Mouse (Mus musculus) gastrocnemius, postnatal 36 days (tissue): Measurements from ENCODE around the gene Armh3. TPM values are rescaled to one million over a fixed set of nuclear protein-coding genes. Genes with fewer than 3 reads are reported as not detected.
"Not testable (repeated sequence)": the region's sequence is repeated elsewhere in the genome, so short reads cannot be mapped to it uniquely, and the experiment has no call there.

Experiments
- DNase-seq, 2 experiments: peaks; one replicate each; pipeline ENCODE4 v3.0.0; 2022
- intact Hi-C: fragments of 180-260 bp; cut with DNase I; formaldehyde crosslinking; loops from one replicate; pipeline ENCODE4 v1.15.1; 2025
- total RNA-seq, 2 experiments: library from RNA; stranded (reverse); gene quantifications; 2 replicates each; pipeline ENCODE4 v1.2.3; 2021

Armh3 gene
- total RNA-seq, 2 experiments from 2014 or later, result 11.1 to 12.6 TPM

DNA sequence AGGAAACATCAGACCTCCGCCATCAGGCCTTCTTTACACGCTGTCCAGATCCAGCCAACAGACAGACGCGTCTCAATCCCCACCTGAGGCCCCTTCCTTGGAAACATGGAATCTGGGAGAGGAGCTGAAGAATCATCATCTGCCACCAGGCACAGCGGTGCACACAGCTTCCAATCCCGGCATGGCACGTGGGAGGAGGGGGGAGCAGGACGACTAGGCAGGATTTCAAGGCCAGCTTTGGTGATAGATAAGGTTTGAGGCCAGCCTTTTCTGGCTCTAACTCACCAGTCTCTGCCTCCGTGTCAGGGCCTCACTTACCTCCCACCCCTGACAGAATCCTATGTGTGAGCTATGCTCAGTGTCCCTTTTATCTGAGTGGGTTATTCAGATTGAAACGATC is 162.8 kb downstream of the Armh3 start:
- no peak for DNase-seq
- intact Hi-C loops, result no loop called here

- DNase-seq, result no peak
- intact Hi-C loops, result no loop called here
Measured at GRCm38 (mm10) chr19:45833665-45834064, 164.6 kb downstream of the Armh3 start.

GRCm38 (mm10) chr19:45830679-45831078 is 167.6 kb downstream of the Armh3 start:
- intact Hi-C loops, result no loop called here

DNA sequence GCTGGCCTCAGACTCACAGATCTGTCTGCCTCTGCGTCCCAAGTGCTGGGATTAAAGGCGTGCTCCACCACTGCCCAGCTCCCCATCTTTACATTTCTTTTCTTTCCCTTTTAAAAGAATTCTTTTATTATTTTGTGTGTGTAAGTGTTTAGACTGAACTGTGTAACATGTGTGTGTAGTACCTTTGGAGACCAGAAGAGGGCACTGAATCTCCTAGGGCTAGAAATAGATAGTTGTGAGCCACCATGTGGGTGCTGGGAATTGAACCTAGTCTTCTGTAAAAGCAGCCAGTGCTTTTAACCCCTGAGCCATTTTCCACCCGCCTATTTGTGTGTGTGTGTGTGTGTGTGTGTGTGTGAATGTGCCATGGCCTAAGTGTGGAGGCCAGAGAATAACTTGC is 170.6 kb downstream of the Armh3 start:
- DNase-seq, result no peak
- intact Hi-C loops, result no loop called here

More at GRCm38 (mm10) chr19:45830679-45831078, 167.6 kb downstream of the Armh3 start:
- DNase-seq, result no peak

DNA sequence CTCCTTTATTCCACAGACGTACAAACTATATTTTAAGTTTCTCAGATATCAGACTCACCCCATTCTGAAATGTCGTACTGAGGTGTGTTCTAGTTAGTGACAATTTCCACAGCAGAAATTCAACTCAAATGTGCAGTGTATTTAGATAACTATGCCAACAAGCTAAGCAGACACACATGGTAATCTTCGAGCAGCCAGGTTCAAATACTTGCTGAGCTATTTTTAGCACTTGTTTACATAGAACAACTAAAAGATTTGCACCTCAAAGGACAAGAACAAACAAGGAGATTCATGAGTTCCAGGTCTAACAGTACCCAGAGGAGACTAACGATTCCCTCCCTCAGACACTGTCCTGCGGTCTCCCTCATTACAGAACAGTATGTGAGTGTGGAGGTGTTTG is 171.2 kb downstream of the Armh3 start:
- intact Hi-C loops, result no loop called here
- no peak for DNase-seq

DNA sequence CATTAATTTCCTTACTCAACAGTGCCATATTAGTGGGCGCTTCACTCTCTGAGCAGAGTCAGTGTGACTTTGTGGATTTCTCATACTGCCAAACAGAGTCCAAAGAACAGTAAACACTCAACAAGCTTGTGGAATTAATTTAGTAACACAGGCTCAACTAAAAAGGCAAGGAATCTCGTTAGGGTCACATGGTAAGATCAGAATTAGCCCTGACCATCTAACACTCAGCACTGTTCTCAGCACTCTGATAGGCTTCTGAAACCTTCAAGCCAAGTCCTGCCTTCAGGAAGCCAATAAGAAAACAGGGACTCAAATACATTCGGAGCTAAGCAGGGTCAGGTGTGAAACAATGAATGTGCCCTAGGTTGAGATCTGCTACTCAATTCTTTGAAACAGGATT is 172.1 kb downstream of the Armh3 start:
- no peak for DNase-seq
- intact Hi-C loops, result no loop called here

DNA sequence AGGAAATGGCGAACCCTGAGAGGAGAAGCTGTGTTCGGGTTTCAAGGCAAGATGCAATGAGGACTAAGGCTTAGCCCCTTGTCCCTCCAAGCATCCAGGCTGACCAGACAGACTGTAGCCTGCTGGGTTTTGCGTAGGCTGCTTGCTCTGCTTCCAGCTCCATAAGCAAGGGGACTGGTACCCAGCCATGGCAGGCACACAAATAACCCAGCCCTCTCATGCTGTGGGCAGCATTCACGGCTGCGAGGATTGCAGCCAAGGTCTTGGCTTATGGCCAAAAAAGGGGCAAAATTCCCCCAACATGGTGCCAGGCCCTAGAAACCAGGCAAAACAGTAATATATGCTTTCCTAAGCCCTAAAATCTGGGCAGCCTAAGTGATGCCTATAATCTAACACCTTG is 176.5 kb downstream of the Armh3 start:
- intact Hi-C loops, result no loop called here
- no peak for DNase-seq

DNA sequence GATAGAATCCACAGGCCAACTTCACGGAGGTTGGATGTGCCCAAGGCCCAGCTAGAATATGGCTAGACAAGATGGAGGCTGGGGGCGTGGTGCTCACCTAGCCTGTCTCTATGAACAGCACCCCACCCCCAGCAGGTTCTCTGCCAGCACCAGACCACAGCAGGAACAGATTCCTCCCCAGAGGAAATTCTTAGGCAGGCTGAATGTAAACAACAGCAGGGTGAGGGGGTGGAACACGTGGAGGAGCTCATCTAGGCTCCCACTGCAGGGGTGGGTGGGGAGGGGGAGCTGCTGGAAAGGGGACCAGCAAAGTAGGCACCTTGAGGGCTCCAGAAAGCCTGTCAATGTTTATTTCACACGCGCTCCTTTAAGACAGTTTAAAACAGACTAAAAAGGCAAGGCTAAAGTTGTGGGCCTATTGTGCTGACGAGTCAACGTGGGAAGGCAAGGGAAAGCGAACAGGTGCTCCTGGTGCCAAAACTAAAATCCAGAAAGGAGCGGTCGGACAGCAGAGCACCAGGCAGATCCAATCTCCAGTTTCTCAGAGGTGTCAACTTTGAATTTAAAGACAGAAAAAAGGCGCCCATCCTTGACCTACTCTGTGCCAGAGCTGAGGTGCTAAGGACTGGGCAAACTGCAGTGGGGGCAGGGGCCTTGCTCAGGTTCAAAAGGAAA is 180.3 kb downstream of the Armh3 start:
- intact Hi-C loops, result no loop called here
- DNase-seq, result no peak

DNA sequence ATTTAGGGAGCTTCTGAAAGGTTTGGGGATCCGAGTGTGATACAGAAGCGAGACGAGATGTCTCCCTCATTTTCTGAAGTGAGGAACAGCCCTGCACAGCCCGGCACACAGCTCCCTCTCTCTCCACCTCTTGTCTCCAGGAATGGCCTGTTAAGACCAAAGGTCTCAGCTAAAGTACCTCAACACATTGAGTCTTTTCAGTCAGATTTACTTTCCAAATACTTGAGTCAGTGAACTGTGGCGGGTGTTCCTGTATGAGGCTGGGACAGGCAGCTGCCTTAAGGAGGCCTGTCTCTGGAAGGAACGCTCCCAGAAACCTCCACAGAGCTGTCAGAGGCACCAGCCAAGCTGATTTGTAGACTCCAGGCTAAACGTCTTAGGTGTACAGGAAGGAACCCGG is 181.6 kb downstream of the Armh3 start:
- DNase-seq, result no peak
- intact Hi-C loops, result no loop called here

DNA sequence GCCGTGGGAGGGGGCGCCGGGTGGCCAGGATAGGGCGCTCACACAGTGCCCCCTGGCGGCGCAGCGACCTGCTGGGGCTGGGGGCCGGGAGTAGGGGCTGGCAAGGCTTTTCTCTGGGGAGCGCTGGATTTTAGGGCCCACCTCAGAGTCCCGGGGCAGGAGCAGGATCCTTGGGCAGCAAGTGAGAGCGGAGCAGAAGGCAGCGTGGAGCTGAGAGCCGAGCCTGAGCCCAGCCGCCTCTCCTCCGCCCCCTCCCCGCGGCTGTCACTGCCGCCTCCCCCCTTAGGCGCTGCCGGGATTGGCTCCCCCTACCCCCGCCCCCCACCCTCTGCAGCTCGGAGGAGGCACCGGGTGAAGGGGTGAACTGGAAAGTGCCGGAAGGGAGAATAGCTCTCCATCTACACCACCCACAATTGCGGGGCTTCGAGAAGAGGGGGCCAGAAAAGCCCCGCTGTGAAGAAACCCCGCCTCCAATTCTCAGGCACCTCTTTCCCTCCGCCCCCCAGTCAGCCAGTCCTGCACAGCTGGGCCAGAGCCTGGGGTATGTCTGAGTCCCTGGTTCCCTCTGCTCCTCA is 182.4 kb downstream of the Armh3 start, which contains the start of gene Kcnip2:
Kcnip2 (minus strand) TSS at position 231 of the 575 bp plus-strand sequence.
- DNase-seq, result no peak

GRCm38 (mm10) chr19:45815170-45815569 is 183.1 kb downstream of the Armh3 start:
- DNase-seq, result no peak
- intact Hi-C loops, result no loop called here

More for the DNA sequence above, 182.4 kb downstream of the Armh3 start, which contains the start of gene Kcnip2:
- intact Hi-C loops, result no loop called here

- intact Hi-C loops, result loop anchor here (2.0 to 5.0 kb wide), 2 partner anchors 139 to 198 kb away; no protein-coding TSS in a partner anchor
- no peak for DNase-seq
Measured at GRCm38 (mm10) chr19:45813801-45814200, 184.5 kb downstream of the Armh3 start.

DNA sequence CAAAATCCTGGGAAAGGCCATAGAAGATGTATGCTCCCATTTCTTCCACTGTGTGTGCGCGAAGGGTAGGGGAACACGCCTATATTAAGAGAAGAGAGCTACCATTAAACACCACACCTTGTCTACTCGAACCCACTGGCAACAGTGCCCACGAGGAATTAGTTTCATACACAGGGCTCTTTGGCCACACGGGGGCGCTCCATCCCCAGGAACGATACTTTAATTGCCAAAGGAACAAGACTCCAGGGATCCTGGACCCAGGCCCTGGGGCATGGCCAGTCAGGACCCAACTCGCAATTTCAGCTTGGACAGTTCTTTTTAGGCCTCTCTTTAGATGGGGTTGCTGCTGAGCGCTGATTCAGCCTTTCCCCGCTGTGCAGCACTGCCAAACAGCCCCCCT is 185.0 kb downstream of the Armh3 start:
- intact Hi-C loops, result loop anchor here (2.0 to 5.0 kb wide), 2 partner anchors 140 to 199 kb away; no protein-coding TSS in a partner anchor
- DNase-seq, result peak; percentile 76 to 78

DNA sequence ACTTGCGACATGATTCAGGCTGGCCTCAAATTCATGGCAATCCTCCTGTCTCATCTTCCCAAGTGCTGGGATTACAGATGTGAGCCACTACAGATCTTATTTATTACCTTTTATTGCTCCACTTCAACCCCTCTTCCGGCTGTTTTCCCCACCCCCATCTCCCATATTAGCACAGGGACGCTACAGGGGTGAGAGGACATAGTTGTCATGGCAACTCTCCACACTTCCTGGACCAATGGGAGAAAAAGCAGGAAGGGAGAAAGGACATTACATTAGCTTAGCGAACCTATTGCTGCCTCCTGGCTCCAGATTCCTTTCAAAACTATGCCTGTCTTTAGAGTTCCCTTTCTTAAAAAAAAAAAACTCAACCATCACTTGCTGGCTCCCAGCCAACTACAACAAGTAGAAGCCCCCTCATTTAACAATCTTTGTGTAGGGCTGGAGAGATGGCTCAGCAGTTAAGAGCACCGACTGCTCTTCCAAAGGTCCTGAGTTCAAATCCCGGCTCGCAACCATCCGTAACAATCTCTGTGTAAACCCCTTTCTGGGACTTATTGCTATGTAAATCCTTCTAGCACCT is 185.5 kb downstream of the Armh3 start:
- intact Hi-C loops, result loop anchor here (2.0 to 5.0 kb wide), 2 partner anchors 140 to 200 kb away; no protein-coding TSS in a partner anchor
- no peak for DNase-seq

DNA sequence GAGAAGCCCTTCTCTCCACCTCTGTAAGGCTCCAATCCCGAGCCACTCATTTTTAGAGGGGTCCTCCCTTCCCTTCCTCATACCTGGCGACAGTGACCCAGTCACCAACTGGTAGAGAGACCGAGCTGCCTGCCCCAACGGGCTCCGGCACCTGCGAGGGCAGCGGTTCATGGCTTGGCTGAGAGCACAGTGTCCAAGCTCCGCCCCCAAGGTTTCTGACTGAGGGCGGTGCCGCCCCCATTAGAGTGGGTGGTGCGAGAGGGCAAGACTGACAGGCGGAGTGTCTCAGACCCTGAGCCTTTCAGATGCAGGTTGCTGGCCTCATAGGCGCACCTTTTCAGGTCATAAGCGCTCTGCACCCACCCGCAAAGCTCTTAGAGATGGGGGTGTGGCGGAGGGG is 186.2 kb downstream of the Armh3 start:
- intact Hi-C loops, result loop anchor here (2.0 to 5.0 kb wide), 2 partner anchors 141 to 200 kb away; no protein-coding TSS in a partner anchor
- DNase-seq, result peak in 1 of 2 experiments; percentile 41

DNA sequence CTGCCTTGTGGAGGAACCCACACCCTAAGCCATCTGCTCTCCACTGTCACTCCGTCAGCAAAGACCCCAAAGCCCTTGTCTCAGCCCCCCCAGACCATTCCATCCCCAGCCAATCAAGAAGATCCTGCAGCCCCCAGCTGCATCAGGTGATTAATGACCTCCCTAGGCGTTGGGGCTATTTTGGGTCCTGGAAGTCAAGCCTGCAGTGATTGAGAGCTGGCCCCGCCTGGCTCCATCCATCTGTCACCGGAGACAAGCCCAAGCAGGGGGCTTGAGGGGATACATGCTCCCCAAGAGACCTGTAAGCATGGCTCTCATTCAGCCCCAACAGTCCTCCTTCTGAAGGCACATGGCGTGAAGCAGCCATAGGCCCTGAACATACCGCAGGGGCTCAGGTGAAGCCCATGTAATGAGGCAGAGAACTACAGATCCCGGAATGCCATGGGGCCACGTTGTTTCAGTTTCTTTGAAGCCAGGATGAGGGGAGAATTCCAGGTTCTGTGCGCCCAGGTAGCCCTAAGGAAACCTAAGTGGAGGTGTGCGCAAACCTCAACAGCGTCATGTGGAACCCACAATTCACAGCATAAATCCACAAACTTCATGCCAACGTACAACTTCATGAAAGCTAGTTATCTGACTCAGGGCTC is 187.1 kb downstream of the Armh3 start:
- DNase-seq, result no peak
- intact Hi-C loops, result loop anchor here (5.0 kb wide), 1 partner anchor 201 kb away; no protein-coding TSS in a partner anchor

DNA sequence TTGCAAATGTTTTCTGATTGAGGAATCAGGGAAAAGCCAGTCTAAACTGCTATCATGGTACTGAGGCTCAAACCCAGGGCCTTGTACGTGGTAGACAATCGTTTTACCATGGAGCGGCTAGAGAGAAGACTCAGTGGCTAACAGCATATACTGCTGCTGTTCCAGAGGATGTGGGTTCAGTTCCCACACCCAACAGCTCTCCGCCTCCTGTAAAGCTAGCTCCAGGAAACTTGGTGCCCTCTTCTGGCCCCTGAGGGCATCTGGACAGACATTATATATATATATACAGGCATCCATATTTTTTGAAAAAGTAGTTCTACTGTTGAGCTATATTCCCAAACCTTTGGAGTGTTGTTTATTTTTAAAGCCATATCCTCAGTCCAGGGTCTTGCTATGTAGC is 190.6 kb downstream of the Armh3 start:
- intact Hi-C loops, result no loop called here
- DNase-seq, result no peak

- DNase-seq, intact Hi-C loops: not testable (repeated sequence)
Measured at GRCm38 (mm10) chr19:45805817-45806216, 192.5 kb downstream of the Armh3 start.

GRCm38 (mm10) chr19:45804593-45805368 is 193.5 kb downstream of the Armh3 start:
- intact Hi-C loops, result no loop called here
- no peak for DNase-seq

GRCm38 (mm10) chr19:45803408-45803807 is 194.9 kb downstream of the Armh3 start:
- no peak for DNase-seq
- intact Hi-C loops, result no loop called here
